Mouse (Mus musculus): ENCODE measurements at regions not wholly inside any gene's neighbourhood (a gene's known extent, or its start where the extent isn't known, plus 50 kb on each side); places are given as distances from the start of the nearest gene placed in this dataset.
"Not testable (repeated sequence)": the region's sequence is repeated elsewhere in the genome, so short reads cannot be mapped to it uniquely, and the experiment has no call there.

DNA sequence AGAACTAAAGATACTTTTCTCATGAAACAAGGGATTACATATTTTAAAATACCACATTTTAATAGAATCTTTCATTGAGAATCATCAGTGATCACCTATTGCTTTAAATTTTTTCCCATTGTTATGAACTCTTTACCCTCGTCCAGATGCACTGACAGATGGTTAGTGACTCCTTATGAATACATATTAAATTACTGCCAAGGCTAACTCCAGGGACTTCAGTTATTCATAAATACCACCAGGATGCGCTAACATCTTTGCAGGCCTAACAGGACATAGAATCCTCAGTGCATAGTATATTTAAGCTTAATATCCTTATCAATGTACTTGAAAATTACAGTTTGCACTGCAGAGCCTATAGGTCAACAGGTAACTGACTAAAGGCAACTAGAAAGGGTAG, 1362.5 kb upstream of the Tmeff2 start:
- Histone ChIP-seq H3K9me3 (no peaks in the 10 kb centered on the region), H3K27ac (no peak overlapping the region), H3K27me3 (no peaks in the 10 kb centered on the region), H3K36me3 (no peaks in the 10 kb centered on the region), H3K4me2 (no peak overlapping the region), H3K4me1 (replicated peaks) (no peaks in the 10 kb centered on the region), H3K4me3 (no peak overlapping the region), H3K9ac (no peak overlapping the region)
- ATAC-seq (ENCODE audit: low FRiP score) = peak; percentile 69
- 53% methylated on average over 2 of the region's 2 CpGs for WGBS

DNA sequence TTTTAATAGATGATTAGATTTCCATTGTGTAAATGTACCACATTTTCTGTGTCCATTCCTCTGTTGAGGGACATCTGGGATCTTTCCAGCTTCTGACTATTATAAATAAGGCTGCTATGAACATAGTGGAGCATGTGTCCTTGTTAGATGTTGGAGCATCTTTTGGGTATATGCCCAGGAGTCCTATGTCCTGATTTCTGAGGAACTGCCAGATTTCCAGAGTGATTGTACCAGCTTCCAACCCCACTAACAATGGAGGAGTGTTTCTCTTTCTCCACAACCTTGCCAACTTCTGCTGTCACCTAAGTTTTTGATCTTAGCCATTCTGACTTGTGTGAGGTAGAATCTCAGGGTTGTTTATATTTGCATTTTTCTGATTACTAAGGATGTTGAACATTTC, 1328.3 kb upstream of the Tmeff2 start:
- H3K9ac ChIP-seq; H3K27me3 ChIP-seq; H3K9me3 ChIP-seq; H3K27ac ChIP-seq; ATAC-seq (ENCODE audit: low FRiP score); H3K36me3 ChIP-seq; H3K4me2 ChIP-seq; H3K4me3 ChIP-seq; H3K4me1 ChIP-seq (replicated peaks): not testable (repeated sequence)

DNA sequence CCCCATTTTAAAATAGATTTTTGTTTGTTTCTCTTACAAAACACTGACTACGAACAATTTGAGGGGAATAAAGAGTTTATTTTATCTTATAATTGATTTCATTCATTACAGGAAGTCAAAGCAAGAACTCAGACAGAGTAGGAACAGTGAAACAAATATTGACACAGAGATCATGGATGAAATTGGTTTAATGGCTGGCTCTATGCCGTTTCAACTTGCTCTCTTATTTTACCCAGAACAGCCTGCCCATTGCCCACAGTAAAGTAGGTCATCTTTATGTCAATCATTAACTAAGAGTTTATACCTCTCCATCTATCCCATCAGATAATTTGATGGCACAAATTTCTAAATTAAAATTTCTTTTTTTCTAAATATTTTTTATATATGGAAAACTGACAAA, 1327.9 kb upstream of the Tmeff2 start:
- Histone ChIP-seq H3K9me3 (no peaks in the 10 kb centered on the region), H3K27ac (no peak overlapping the region), H3K9ac (no peak overlapping the region), H3K4me3 (no peak overlapping the region), H3K4me2 (no peak overlapping the region), H3K4me1 (replicated peaks) (no peaks in the 10 kb centered on the region), H3K27me3 (no peaks in the 10 kb centered on the region), H3K36me3 (no peaks in the 10 kb centered on the region)
- ATAC-seq (ENCODE audit: low FRiP score) = no peak
- WGBS = 85% methylated on average over 2 of the region's 2 CpGs
